Mouse (Mus musculus): ENCODE measurements around the gene Emid1.

DNA sequence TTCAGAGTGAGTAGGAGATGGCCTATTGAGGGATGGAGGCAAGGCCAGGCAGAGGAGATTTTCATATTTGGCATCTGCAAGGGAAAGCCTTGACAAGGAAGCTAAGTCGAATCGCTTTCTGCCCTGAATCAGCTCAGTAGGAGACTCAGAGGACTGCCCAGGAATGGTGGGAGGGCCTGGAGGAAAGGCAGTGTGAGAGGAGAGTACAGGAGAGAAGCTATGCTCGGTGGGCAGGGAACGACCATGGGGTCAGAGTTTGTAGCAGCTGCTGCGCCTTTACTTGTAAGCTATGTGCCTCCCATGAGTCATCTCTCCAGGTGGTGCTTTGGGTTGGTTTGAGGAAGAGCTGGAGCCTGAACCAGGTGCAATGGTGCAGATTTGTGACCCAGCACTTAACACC lies 51.3 kb downstream of the Emid1 start:
- no peak for TF ChIP-seq POLR2A (IDR thresholded peaks at IDR 0.05; ENCODE audit: low read depth, low read length)
- TF ChIP-seq CTCF (IDR thresholded peaks at IDR 0.05; ENCODE audit: extremely low read depth, insufficient read depth, insufficient read length, insufficient replicate concordance): no peak

Measured in spleen, adult 2 months (tissue).